Mouse (Mus musculus) limb, embryonic 10.5 days (tissue): ENCODE results near the gene Gipc1. TPM values are rescaled to one million over a fixed set of nuclear protein-coding genes. Genes with fewer than 3 reads are reported as not detected.

Source experiments
- DNase-seq: peaks from one replicate; pipeline ENCODE4 v3.0.0-alpha.2; 2017; ENCODE audit warnings: low spot score
- H3K27ac ChIP-seq: fragments of 300-500 bp; sonication (generic); 2 replicates; pipeline ENCODE4 v1.5.1; 2016; ENCODE audit warnings: mild to moderate bottlenecking
- H3K27me3 ChIP-seq: fragments of 300-500 bp; sonication (generic); 2 replicates; pipeline ENCODE4 v1.6.1; 2016; ENCODE audit warnings: low read depth, mild to moderate bottlenecking; ENCODE audit not compliant: poor library complexity, severe bottlenecking
- H3K36me3 ChIP-seq: fragments of 300-500 bp; sonication (generic); 2 replicates; pipeline ENCODE4 v1.6.1; 2016; ENCODE audit warnings: mild to moderate bottlenecking, moderate library complexity
- H3K4me1 ChIP-seq: fragments of 300-500 bp; sonication (generic); 2 replicates; pipeline ENCODE4 v1.6.1; 2016
- H3K4me3 ChIP-seq: fragments of 300-500 bp; sonication (generic); 2 replicates; pipeline ENCODE4 v1.5.1; 2016; ENCODE audit warnings: mild to moderate bottlenecking, moderate library complexity
- H3K9me3 ChIP-seq: fragments of 300-500 bp; sonication (generic); replicated peaks from 2 replicates; pipeline ENCODE4 v1.6.1; 2016; ENCODE audit warnings: mild to moderate bottlenecking
- WGBS: fragments of 180-500 bp; shearing (Covaris S2); methylation state at CpG from one replicate; pipeline ENCODE4 v1.1.7; 2016; 5-methylcytosine and 5-hydroxymethylcytosine counted together
- polyA plus RNA-seq: library from polyadenylated mRNA; unstranded; fragments of >200 nt; fragmentation: Nextera tagmentation; extraction: Ambion mirVana; gene quantifications from 2 replicates; pipeline ENCODE4 v1.2.1, GENCODE M21; 2016

The Gipc1 gene
- 185 and 206 TPM in 2 replicates for polyA plus RNA-seq

DNA sequence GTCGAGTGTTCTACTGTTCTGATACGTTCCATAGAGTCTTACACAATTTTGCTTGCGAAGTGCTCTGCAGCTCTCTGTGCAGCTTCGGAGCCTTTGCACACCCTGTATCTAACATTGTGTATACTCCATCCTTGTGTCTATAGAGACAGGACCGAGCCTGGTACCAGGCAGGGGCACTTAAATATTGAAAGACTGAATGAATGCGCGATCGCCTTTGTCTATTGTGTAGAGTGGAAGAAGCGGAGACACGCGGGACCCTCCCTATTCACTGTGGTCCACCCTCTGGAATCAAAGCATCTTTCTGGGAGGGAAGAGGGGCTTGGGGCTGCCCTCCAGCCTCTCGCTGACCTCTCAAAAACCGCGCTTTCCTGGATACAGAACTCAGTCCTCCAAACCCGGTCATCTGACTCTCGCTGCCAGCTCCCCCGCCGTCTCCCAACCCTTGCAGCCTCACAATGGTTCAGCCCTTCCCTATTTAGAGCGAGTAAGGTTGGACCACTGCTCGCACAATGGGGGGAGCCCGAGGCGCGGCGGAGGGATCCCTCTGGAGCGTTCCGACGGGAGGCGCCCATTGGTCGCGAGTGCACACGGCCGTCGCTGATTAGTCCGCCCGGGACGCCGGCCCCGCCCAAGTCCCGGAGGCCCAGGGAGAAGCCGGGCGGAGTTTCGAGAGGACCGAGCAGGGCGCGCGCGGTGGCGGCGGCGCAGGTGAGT is at the start of gene Gipc1:
Gene Gipc1 (plus strand): TSS at position 648 of the 714 bp plus-strand sequence.
- H3K27me3 ChIP-seq: no peaks in the 10 kb centered on the region

DNA sequence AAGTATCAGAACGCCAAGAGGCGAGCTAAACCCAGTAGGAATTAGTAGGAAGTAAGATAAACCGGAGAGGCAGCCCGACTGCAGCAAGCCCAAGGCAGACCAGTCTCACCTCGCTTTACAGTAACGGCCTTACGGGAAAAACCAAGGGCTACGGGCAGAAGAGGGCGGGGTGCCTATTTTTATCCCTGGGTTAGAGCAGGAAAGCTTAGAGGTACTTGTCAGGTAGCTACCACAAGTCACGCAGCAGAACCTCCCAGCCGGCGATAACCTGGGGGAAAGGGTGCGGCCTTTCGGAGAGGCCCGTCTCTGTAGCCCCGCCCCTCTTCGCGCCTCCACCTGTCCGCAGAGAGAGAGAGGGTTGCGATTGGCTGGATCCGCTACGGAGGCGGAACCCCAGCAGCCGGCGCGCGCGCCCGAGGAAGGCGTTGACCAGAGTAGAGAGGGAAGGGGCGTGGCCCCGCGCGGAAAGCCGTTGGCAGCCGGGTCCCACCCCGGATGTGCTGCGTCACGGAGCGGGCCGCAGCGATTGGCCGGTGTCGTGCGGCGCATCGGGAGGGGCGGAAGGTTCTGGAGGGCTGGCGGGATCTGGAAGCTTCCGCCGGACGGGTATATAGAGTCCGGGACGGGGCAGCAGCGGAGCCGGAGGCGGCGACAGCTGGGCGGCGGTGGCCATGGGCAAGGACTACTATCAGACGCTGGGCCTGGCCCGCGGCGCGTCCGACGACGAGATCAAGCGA is 44.6 kb upstream of the Gipc1 start, which contains the start of the genes Tecr and Dnajb1:
Gene Tecr (minus strand): TSS at position 311 of the 737 bp plus-strand sequence.
Gene Dnajb1 (plus strand): TSS at position 533 of the 737 bp plus-strand sequence.
- H3K27me3 ChIP-seq: no peaks in the 10 kb centered on the region
- H3K36me3 ChIP-seq: peaks cover 34% of the 10 kb centered on the region
- H3K4me3 ChIP-seq: peak within 1 kb of the TSS; percentile 68
- peak; percentile 100 for DNase-seq
- under 1% methylated on average over 69 of the region's 69 CpGs for WGBS
- H3K9me3 ChIP-seq: no peaks in the 10 kb centered on the region
- H3K4me1 ChIP-seq: peaks cover 18% of the 10 kb centered on the region
- peak within 1 kb of the TSS; percentile 95 for H3K27ac ChIP-seq

More for the DNA sequence above, at the start of gene Gipc1:
- peak; percentile 97 for DNase-seq
- H3K9me3 ChIP-seq: no peaks in the 10 kb centered on the region
- H3K4me3 ChIP-seq: peak within 1 kb of the TSS; percentile 88
- WGBS: 6% methylated on average over 50 of the region's 50 CpGs
- H3K4me1 ChIP-seq: peaks cover 22% of the 10 kb centered on the region
- peak within 1 kb of the TSS; percentile 92 for H3K27ac ChIP-seq
- peaks cover 27% of the 10 kb centered on the region for H3K36me3 ChIP-seq

DNA sequence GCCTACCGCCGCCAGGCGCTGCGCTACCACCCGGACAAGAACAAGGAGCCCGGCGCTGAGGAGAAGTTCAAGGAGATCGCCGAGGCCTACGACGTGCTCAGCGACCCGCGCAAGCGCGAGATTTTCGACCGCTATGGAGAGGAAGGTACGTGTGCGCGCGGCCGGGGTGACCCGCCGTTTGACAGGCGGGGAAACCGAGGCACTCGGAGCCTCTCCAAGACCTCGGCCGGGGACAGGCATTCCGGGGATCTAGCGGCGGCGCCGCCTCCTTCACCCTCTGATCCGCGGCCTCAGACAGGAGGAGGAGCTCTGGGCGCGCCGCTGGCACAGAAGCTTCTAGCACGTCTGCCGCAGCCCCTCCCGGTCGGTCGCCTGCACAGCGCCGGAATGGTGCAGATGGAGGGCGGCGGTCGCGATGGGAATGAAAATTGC is 44.1 kb upstream of the Gipc1 start:
- H3K27me3 ChIP-seq: no peaks in the 10 kb centered on the region
- WGBS: under 1% methylated on average over 51 of the region's 51 CpGs

DNA sequence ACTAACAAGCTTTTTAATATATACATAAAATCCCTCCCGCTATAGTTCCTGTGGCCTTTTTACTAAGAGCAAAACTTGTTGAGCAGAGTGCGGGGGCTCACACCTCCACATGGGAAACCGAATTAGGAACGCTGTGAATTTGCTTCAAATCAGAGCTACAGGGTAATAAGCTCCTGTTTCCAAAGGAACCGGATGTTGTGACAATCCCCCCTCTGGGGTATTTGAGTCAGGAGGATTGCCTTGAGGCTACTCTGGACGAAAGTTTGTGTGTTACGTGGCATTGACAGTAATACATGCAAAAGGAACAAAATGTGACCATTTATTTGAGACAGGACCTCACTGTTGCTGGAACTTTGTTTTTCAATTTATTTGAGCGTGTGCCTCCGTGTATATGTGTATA is 43.4 kb upstream of the Gipc1 start:
- H3K4me3 ChIP-seq: peak overlapping the region; percentile 68
- no peaks in the 10 kb centered on the region for H3K27me3 ChIP-seq
- H3K9me3 ChIP-seq: no peaks in the 10 kb centered on the region
- H3K36me3 ChIP-seq: peaks cover 47% of the 10 kb centered on the region
- DNase-seq: no peak
- H3K27ac ChIP-seq: peak overlapping the region; percentile 95
- WGBS: 43% methylated on average over 9 of the region's 9 CpGs
- H3K4me1 ChIP-seq: peaks cover 18% of the 10 kb centered on the region

More for the DNA sequence above, 44.1 kb upstream of the Gipc1 start:
- Histone ChIP-seq H3K4me1 (peaks cover 18% of the 10 kb centered on the region), H3K27ac (peak overlapping the region; percentile 95), H3K36me3 (peaks cover 40% of the 10 kb centered on the region), H3K4me3 (peak overlapping the region; percentile 68), H3K9me3 (no peaks in the 10 kb centered on the region)
- peak; percentile 83 for DNase-seq

DNA sequence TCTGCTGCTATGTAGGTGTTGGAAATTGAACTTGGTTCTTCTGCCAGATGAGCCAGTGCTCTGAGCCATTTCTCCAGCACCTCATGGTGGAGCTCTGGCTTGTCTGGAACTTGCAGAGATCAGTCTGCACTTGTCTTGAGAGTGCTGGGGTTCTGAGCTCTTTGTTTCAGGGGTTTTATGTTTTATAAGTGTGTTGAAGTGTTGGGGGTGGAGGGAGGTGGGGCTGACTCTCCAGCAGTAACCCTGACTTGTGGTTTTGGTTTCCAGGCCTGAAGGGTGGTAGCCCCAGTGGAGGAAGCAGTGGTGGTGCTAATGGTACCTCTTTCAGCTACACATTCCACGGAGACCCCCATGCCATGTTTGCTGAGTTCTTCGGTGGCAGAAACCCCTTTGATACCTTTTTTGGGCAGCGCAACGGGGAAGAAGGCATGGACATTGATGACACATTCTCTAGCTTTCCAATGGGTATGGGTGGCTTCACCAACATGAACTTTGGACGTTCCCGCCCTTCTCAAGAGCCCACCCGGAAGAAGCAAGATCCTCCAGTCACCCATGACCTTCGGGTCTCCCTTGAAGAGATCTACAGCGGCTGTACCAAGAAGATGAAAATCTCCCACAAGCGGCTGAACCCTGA is 42.8 kb upstream of the Gipc1 start:
- WGBS: 89% methylated on average over 10 of the region's 10 CpGs
- Histone ChIP-seq H3K27me3 (no peaks in the 10 kb centered on the region), H3K4me3 (peak overlapping the region; percentile 68), H3K27ac (no peak overlapping the region), H3K9me3 (no peaks in the 10 kb centered on the region), H3K36me3 (peaks cover 51% of the 10 kb centered on the region), H3K4me1 (peaks cover 18% of the 10 kb centered on the region)
- no peak for DNase-seq

DNA sequence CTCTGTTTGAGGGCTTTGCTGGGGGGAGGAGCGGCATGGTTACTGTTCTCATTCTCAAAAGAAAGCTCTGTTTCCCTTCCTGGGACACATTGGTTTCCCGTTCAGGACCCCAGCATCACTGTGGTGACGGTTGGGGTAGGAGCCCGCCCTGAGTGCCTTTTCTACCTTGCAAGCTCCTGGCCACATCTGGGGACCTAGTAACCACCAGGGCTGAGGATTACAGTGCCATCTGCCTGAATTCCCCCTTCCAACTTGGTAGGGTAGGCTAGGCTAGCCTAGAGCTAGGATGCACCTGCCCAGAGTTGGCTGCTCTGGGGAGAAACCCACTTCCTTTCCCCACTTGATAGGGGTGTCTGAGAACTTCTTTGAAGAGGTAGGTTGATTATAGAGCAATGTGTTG is 40.6 kb upstream of the Gipc1 start:
- H3K9me3 ChIP-seq: no peaks in the 10 kb centered on the region
- no peaks in the 10 kb centered on the region for H3K27me3 ChIP-seq
- no peak for DNase-seq
- no peak overlapping the region for H3K4me3 ChIP-seq
- peaks cover 53% of the 10 kb centered on the region for H3K36me3 ChIP-seq
- peaks cover 17% of the 10 kb centered on the region for H3K4me1 ChIP-seq
- 99% methylated on average over 4 of the region's 4 CpGs for WGBS
- H3K27ac ChIP-seq: no peak overlapping the region

DNA sequence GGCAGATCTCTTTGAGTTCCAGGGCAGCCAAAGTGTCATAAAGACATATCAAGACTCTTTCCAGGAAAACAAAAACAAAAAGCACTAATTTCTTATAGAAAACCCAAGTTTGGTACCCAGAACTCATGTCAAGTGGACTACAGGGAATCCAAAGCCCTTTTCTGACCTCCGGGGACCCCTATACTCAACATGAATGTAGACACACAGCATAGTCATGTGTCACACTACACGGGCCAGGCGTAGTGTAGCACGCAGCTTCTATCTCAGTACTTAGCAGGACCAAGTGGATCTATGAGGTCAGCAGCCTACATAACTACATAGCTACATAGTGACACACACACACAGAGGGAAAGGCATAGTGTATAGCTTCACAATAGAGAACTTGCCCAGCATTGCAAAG is 38.8 kb upstream of the Gipc1 start:
- no peak for DNase-seq
- H3K36me3 ChIP-seq: peaks cover 53% of the 10 kb centered on the region

DNA sequence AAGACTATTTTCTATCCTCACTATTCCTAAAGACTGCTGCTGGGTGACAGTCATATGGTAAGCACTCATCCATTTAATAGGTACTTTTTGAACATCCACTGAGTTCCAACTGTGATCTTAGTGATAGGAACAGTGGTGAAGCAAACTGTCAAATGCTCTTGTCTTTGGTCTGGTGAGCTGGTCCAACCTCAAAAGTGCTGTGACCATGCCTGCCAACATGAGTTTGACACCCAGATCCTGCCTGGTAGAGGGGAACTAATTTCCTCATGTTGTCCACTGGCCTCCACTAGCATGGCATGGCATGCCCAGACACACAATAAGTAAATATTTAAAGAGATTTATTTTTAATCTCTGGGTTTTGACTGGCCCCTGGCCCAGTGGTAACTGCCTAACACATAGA is 35.9 kb upstream of the Gipc1 start:
- Histone ChIP-seq H3K9me3 (no peaks in the 10 kb centered on the region), H3K36me3 (peaks cover 31% of the 10 kb centered on the region), H3K27ac (no peak overlapping the region), H3K4me1 (0 out of 2 replicates have a peak, but pooled peaks cover under 1% of the 10 kb centered on the region), H3K4me3 (no peak overlapping the region), H3K27me3 (no peaks in the 10 kb centered on the region)
- no peak for DNase-seq

More for the DNA sequence above, 38.8 kb upstream of the Gipc1 start:
- Histone ChIP-seq H3K4me3 (no peak overlapping the region), H3K27ac (no peak overlapping the region), H3K4me1 (peaks cover 11% of the 10 kb centered on the region), H3K27me3 (no peaks in the 10 kb centered on the region), H3K9me3 (no peaks in the 10 kb centered on the region)
- WGBS: 95% methylated on average over 4 of the region's 4 CpGs

DNA sequence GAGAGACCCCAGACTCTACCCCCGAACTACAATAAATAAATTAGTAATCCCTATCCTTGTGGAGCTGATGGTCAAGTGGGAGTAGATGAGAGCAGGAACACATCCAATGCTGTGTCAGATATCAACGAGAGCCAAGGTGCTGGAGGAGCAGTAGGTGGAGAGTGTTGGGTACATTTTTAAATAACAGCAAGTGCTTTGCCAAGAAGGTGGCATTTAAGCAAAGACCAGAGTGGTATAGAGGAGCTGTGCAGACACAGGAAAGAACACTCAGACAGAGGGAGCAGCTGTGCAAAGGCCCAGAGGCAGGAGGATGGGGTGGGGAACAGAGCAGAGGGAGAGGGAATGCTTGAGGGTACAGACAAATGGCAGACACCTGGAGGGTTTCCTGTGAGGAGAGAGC is 35.4 kb upstream of the Gipc1 start:
- no peaks in the 10 kb centered on the region for H3K27me3 ChIP-seq
- H3K9me3 ChIP-seq: no peaks in the 10 kb centered on the region
- H3K4me1 ChIP-seq: peaks cover 5% of the 10 kb centered on the region; the same call in 1 of the 2 replicates
- no peak overlapping the region for H3K27ac ChIP-seq
- no peak for DNase-seq
- no peak overlapping the region for H3K4me3 ChIP-seq
- WGBS: 88% methylated on average over 2 of the region's 2 CpGs
- H3K36me3 ChIP-seq: peaks cover 26% of the 10 kb centered on the region

DNA sequence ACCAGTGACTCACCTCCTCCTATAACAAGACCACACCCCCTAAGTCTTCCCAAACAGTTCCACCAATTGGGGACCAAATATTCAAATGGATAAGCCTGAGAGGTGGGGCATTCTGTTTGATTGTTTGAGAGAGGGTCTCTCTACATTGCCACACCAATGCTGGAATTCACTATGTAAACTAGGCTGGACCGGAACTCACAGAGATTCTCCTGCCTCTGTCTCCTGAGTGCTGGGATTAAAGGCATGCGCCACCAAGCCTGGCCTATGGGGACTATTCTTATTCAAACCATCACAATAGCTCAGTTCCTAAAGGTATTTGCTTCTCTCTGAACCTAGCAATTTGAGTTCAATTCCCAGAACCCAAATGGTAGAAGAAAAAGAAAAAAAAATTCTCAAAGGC is 33.9 kb upstream of the Gipc1 start:
- no peak overlapping the region for H3K4me3 ChIP-seq
- H3K27ac ChIP-seq: no peak overlapping the region
- H3K36me3 ChIP-seq: peaks cover 11% of the 10 kb centered on the region
- no peak for DNase-seq
- 93% methylated on average over 2 of the region's 2 CpGs for WGBS
- peaks cover 10% of the 10 kb centered on the region; the same call in 1 of the 2 replicates for H3K4me1 ChIP-seq
- H3K9me3 ChIP-seq: no peaks in the 10 kb centered on the region
- H3K27me3 ChIP-seq: no peaks in the 10 kb centered on the region

DNA sequence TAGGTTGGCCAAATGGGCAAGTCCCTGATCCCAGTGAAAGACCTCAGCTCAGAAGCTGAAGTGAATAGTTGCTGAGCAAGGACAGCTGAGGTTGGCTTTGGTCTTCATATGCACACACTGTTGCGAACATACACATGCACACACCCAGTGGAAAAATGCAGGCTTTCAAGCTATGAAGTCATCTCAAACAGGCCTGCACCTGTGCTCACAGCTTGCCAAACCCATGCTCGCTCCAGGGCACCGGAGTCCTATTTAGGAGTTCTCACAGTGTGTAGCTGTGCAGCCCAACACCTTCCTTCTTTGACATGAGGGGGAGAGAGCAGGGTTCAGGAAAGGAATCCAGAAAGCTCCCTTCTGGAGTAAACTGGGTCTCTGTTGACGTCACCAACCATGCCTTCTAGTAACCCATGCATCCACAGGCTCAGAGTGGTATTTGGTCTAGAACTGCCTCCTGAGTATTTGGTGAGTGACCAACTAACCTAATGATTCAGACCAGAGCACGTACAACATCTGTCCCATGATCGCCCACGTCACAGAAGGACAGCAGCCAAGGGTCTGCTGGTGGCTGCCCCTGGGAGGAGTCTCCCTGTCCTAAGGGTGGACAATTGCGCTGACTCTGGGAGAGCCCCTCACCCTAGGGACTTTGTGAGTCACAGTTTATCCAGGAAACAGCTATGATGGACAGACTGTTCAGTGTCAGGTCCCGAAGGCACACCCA is 32.8 kb upstream of the Gipc1 start:
- no peak overlapping the region for H3K4me3 ChIP-seq
- H3K27ac ChIP-seq: no peak overlapping the region
- H3K27me3 ChIP-seq: no peaks in the 10 kb centered on the region
- 0 out of 2 replicates have a peak, but pooled peaks cover 2% of the 10 kb centered on the region for H3K36me3 ChIP-seq
- 85% methylated on average over 9 of the region's 9 CpGs for WGBS
- no peak for DNase-seq
- H3K4me1 ChIP-seq: peaks cover 10% of the 10 kb centered on the region; the same call in 1 of the 2 replicates
- H3K9me3 ChIP-seq: no peaks in the 10 kb centered on the region

DNA sequence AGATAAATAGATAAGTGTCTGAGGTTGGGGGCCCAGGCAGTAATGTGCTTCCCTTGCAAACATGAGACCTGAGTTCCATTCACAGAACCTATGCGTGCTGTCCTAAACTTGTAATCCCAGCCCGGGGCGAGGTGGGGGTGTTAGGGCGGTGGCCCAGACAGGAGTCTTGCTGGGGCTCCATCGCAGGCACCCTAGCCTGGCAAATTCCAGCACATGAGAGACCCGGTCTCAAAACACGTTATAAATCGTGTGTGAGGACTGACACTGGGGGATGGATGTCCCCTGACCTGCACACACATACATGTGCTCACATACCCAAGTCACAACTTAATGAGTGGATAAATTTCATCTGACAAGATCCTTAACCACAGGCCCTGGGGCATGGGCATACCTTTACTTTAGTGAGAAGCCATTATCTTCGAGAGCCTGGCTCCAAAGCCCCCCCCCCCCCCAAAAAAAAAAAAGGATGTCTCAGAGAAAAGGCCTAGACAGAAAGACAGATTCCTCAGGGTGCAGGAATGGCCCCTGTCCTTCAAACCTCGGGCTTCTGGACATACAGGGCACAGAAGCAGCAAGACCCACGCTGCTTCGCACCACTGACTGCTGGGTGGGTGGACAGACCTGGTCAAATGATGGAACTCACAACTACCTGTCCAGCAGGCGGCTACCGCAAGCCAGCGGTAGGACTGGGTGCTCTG is 30.6 kb upstream of the Gipc1 start:
- peak overlapping the region; percentile 53 for H3K4me3 ChIP-seq
- H3K27ac ChIP-seq: peak overlapping the region; percentile 73; the same call in 1 of the 2 replicates
- H3K27me3 ChIP-seq: no peaks in the 10 kb centered on the region
- no peaks in the 10 kb centered on the region for H3K36me3 ChIP-seq
- WGBS: 55% methylated on average over 15 of the region's 15 CpGs
- peaks cover 10% of the 10 kb centered on the region; the same call in 1 of the 2 replicates for H3K4me1 ChIP-seq
- DNase-seq: no peak
- H3K9me3 ChIP-seq: no peaks in the 10 kb centered on the region
